18 mouse cellular contexts compared by ENCODE assay signal in the genomic region with DNA sequence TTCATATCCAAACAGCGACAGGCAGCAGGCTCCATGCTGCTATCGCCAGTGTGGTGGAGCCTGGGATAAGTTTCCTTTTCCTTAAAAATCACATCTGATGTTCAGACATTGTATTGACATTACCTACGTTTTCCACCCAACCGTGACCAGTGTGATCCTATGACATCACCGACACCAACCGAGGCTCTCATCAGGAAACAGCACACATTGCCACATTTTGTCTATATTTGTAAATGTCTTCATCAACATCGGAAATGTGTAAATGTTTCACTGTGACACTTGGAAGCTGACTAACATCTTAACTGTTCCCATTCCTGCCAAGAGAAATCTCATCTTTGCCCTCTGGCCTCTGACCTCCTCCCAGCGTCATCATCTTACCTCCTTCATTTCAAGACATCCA.
"Had no signal": no experiment of that assay in that cellular context is flagged by ENCODE, and none has a peak within 500 bp of the region (broad histone marks: within the 10 kb centered on the region; RNA-seq: fewer than 3 reads in every experiment).

No protein-coding gene starts in this region.

- H3K4me3 ChIP-seq: liver, embryonic 15.5 days; midbrain, embryonic 10.5 days; midbrain, embryonic 12.5 days; neural tube, embryonic 12.5 days had no signal

- DNase-seq: lung, adult 18-20 months; lung, embryonic 14.5 days; lung, postnatal 10 days; lung, postnatal 4 days; midbrain, embryonic 14.5 days; retina, postnatal 1 day; right cerebral cortex, adult 18-20 months; right cerebral cortex, postnatal 25 days; right cerebral cortex, postnatal 4 days; spleen, adult 18-20 months; thymus, adult 18-20 months; thymus, postnatal 14 days; thymus, postnatal 4 days had no signal

- H3K27me3 ChIP-seq: liver, embryonic 15.5 days; midbrain, embryonic 12.5 days; neural tube, embryonic 12.5 days had no signal

- H3K4me1 ChIP-seq: neural tube, embryonic 12.5 days had no signal

- H3K4me2 ChIP-seq: liver, embryonic 15.5 days; lung, embryonic 14.5 days; midbrain, embryonic 12.5 days; neural tube, embryonic 12.5 days had no signal

- H3K9ac ChIP-seq: liver, embryonic 15.5 days; lung, embryonic 14.5 days; midbrain, embryonic 12.5 days; neural tube, embryonic 12.5 days had no signal

- ATAC-seq: midbrain, embryonic 16.5 days had no signal

- H3K9me3 ChIP-seq: liver, embryonic 15.5 days; midbrain, embryonic 10.5 days; midbrain, embryonic 12.5 days; neural tube, embryonic 12.5 days had no signal

- H3K27ac ChIP-seq: liver, embryonic 15.5 days; midbrain, embryonic 10.5 days; midbrain, embryonic 12.5 days; neural tube, embryonic 12.5 days had no signal

- H3K36me3 ChIP-seq: liver, embryonic 15.5 days; midbrain, embryonic 10.5 days; midbrain, embryonic 12.5 days; neural tube, embryonic 12.5 days had no signal
